Mouse (Mus musculus) CH12.LX (cell line): ENCODE results near the gene Cyp2f2.

Experiments used
- CTCF ChIP-seq, 2 experiments: IDR thresholded peaks in 1 of 2; conservative IDR thresholded peaks in 1 of 2; 2 replicates each; pipeline ENCODE4 v1.5.1; 2011 to 2012; ENCODE audit warnings: low read depth in 2 of 2, low read length in 2 of 2, improper control_type of control experiment in 1 of 2, inconsistent platforms in 1 of 2, mild to moderate bottlenecking in 1 of 2, moderate library complexity in 1 of 2
- MAFK ChIP-seq: IDR thresholded peaks from 2 replicates; pipeline ENCODE4 v1.6.1; 2011; ENCODE audit warnings: low read length, improper control_type of control experiment; ENCODE audit not compliant: insufficient replicate concordance
- MAX ChIP-seq: IDR thresholded peaks from 2 replicates; pipeline ENCODE4 v1.6.1; 2011; ENCODE audit warnings: low read length, improper control_type of control experiment
- MXI1 ChIP-seq: IDR thresholded peaks from 2 replicates; pipeline ENCODE4 v1.6.1; 2011; ENCODE audit warnings: mild to moderate bottlenecking, low read depth, low read length, improper control_type of control experiment
- MYC ChIP-seq: IDR thresholded peaks from 2 replicates; pipeline ENCODE4 v1.6.1; 2011; ENCODE audit warnings: low read depth, mild to moderate bottlenecking, improper control_type of control experiment, low read length
- POLR2A ChIP-seq: IDR thresholded peaks from 2 replicates; pipeline ENCODE4 v1.6.1; 2011; ENCODE audit warnings: low read depth, mild to moderate bottlenecking, improper control_type of control experiment, low read length
- ZNF384 ChIP-seq: IDR thresholded peaks from 2 replicates; pipeline ENCODE4 v1.6.1; 2012; ENCODE audit warnings: low read depth, low read length, improper control_type of control experiment, inconsistent platforms

DNA sequence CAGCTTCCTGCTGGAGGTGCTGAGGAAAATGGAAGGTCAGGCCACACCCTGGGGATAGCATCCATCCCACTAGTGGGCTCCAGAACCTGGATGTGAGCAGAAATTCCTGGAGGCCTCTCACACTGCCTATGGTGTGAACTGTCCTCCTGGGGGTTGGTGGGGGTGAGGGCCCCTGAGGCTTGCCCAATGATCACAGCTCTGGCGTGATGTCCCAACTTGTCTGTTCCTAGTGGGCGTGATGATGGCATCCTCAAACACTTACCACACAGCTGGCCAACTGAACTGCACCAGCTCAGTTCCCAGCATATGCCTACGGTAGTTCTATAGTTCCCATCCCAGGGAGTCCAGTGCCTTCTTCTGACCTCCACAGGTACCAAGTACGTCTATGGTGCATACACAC, 5.3 kb downstream of the Cyp2f2 start:
- TF ChIP-seq ZNF384 (no peak), MAFK (no peak), CTCF (conservative IDR thresholded peaks at IDR 0.05 in 1 of 2, IDR thresholded peaks at IDR 0.05 in 1 of 2; ENCODE audit: low read depth in 2 of 2, low read length in 2 of 2) (no peak), MXI1 (no peak), MAX (no peak), MYC (no peak), POLR2A (no peak)
